Mouse (Mus musculus) liver, embryonic 11.5 days (tissue): ENCODE measurements around the gene Dnah14. TPM values are rescaled to one million over a fixed set of nuclear protein-coding genes. Genes with fewer than 3 reads are reported as not detected.

ENCODE experiments used
- ATAC-seq: fragments of 200-750 bp; cut with Nextera tagmentation; replicated peaks from 2 replicates; pipeline ENCODE4 v1.8.0; 2017; ENCODE audit warnings: moderate number of reproducible peaks, mild to moderate bottlenecking, moderate TSS enrichment, moderate library complexity; ENCODE audit not compliant: low FRiP score
- DNase-seq: peaks from one replicate; pipeline ENCODE4 v3.0.0-alpha.2; 2017; ENCODE audit warnings: low spot score
- H3K27ac ChIP-seq: fragments of 300-500 bp; sonication (generic); 2 replicates; pipeline ENCODE4 v1.5.1; 2014; ENCODE audit warnings: mild to moderate bottlenecking, low read depth, low read length, control low read depth
- H3K27me3 ChIP-seq: fragments of 300-500 bp; sonication (generic); replicated peaks from 2 replicates; pipeline ENCODE4 v1.6.1; 2014; ENCODE audit warnings: low read length, mixed read lengths; ENCODE audit not compliant: control insufficient read depth, insufficient read depth
- H3K36me3 ChIP-seq: fragments of 300-500 bp; sonication (generic); 2 replicates; pipeline ENCODE4 v1.6.1; 2014; ENCODE audit warnings: mild to moderate bottlenecking, low read length, moderate library complexity, mixed read lengths; ENCODE audit not compliant: control insufficient read depth, insufficient read depth
- H3K4me1 ChIP-seq: fragments of 300-500 bp; sonication (generic); replicated peaks from 2 replicates; pipeline ENCODE4 v1.6.1; 2014; ENCODE audit warnings: low read length, mixed read lengths; ENCODE audit not compliant: control insufficient read depth, insufficient read depth
- H3K4me2 ChIP-seq: fragments of 300-500 bp; sonication (generic); 2 replicates; pipeline ENCODE4 v1.6.1; 2014; ENCODE audit warnings: mild to moderate bottlenecking, control low read depth, moderate library complexity
- H3K4me3 ChIP-seq: fragments of 300-500 bp; sonication (generic); 2 replicates; pipeline ENCODE4 v1.5.1; 2014; ENCODE audit warnings: low read depth, low read length, control low read depth
- H3K9ac ChIP-seq: fragments of 300-500 bp; sonication (generic); 2 replicates; pipeline ENCODE4 v1.6.1; 2014; ENCODE audit warnings: low read depth, low read length, control low read depth
- H3K9me3 ChIP-seq: fragments of 300-500 bp; sonication (generic); 2 replicates; pipeline ENCODE4 v1.6.1; 2016; ENCODE audit warnings: low read length, inconsistent platforms, mixed read lengths; ENCODE audit not compliant: control insufficient read depth
- WGBS: fragments of 180-500 bp; shearing (Covaris S2); extraction: QIAGEN DNeasy Blood & Tissue Kit; methylation state at CpG from one replicate; pipeline ENCODE4 v1.1.7; 2014; 5-methylcytosine and 5-hydroxymethylcytosine counted together
- polyA plus RNA-seq: library from polyadenylated mRNA; unstranded; fragments of >200 nt; fragmentation: Nextera tagmentation; extraction: Ambion mirVana; gene quantifications from 2 replicates; pipeline ENCODE4 v1.2.1, GENCODE M21; 2014

The Dnah14 gene
- polyA plus RNA-seq, 1 experiment from 2014 or later = 2.9 TPM

DNA sequence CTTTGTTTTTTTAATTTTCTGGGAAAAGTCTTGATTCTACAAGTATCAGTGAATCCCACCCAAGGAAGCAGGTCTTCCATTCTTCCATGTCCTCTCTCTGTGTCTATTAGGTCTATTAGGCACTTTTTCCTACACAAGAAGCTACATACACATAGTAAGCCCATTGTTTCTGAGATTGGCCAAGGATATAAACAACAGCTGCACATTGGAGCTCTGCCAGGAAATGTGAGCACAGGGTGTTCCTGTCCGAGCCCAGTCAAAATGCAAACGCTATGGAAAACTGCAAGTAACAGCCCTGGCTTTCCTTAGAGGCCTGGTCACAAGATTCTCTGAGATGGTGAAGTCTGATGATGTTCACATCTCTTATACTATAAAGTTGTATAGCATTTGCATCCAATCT, 217.2 kb downstream of the Dnah14 start:
- no peak for DNase-seq

DNA sequence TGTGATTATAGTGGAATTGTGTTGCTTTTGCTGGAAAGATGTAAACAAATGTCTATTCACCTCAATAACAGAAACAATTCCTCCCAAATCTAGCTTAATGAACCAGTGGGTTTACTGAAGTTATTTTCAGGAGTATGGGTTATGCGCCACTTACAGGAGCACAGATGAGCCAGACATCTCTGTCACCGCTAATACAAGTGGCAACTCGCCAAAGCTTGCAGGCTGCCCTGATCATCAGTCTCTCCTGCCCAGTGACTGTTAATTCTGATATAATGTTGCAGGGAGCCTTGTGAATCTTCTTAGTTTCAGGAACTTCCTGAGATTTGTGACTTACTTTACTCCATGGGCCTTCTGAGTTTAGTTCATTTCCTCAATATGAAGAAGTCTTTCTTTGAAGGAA, 223.6 kb downstream of the Dnah14 start:
- WGBS = 86% methylated on average over 3 of the region's 3 CpGs
- H3K4me3 ChIP-seq = no peak overlapping the region
- no peaks in the 10 kb centered on the region for H3K4me1 ChIP-seq
- no peak overlapping the region for H3K4me2 ChIP-seq
- H3K36me3 ChIP-seq = no peaks in the 10 kb centered on the region
- no peak for DNase-seq
- no peaks in the 10 kb centered on the region for H3K9me3 ChIP-seq
- no peak overlapping the region for H3K9ac ChIP-seq
- no peak overlapping the region for H3K27ac ChIP-seq
- ATAC-seq = no peak
- no peaks in the 10 kb centered on the region for H3K27me3 ChIP-seq

More for the DNA sequence above, 217.2 kb downstream of the Dnah14 start:
- H3K27ac ChIP-seq = no peak overlapping the region
- WGBS = 63% methylated on average over 2 of the region's 2 CpGs
- no peak overlapping the region for H3K4me3 ChIP-seq
- no peaks in the 10 kb centered on the region for H3K36me3 ChIP-seq
- no peak overlapping the region for H3K4me2 ChIP-seq
- no peak for ATAC-seq
- no peak overlapping the region for H3K9ac ChIP-seq
- H3K4me1 ChIP-seq = no peaks in the 10 kb centered on the region
- H3K27me3 ChIP-seq = no peaks in the 10 kb centered on the region
- H3K9me3 ChIP-seq = no peaks in the 10 kb centered on the region

DNA sequence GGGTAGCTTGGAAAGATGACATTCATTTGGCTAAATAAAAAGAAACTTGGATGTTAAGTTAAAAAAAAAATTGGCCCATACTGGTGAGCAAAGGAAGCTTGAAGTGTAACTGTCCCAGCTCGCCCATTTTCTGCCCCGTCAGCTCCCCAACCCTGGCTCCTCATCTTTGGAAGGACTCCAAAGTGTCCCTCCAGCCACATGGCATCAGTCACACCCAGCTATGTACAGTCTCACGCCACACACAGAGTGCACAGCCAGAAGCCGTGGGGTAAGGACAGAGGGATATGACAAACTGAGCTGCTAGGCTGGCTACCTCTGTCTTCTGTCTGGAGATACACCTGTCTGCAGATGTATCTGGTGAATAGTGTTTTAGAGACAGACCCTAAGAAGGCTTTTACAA, 224.3 kb downstream of the Dnah14 start:
- Histone ChIP-seq H3K27ac (no peak overlapping the region), H3K4me1 (no peaks in the 10 kb centered on the region), H3K36me3 (no peaks in the 10 kb centered on the region), H3K4me2 (no peak overlapping the region), H3K9me3 (no peaks in the 10 kb centered on the region), H3K27me3 (no peaks in the 10 kb centered on the region), H3K9ac (no peak overlapping the region), H3K4me3 (no peak overlapping the region)
- no peak for ATAC-seq
- 85% methylated on average over 4 of the region's 4 CpGs for WGBS
- DNase-seq = no peak

DNA sequence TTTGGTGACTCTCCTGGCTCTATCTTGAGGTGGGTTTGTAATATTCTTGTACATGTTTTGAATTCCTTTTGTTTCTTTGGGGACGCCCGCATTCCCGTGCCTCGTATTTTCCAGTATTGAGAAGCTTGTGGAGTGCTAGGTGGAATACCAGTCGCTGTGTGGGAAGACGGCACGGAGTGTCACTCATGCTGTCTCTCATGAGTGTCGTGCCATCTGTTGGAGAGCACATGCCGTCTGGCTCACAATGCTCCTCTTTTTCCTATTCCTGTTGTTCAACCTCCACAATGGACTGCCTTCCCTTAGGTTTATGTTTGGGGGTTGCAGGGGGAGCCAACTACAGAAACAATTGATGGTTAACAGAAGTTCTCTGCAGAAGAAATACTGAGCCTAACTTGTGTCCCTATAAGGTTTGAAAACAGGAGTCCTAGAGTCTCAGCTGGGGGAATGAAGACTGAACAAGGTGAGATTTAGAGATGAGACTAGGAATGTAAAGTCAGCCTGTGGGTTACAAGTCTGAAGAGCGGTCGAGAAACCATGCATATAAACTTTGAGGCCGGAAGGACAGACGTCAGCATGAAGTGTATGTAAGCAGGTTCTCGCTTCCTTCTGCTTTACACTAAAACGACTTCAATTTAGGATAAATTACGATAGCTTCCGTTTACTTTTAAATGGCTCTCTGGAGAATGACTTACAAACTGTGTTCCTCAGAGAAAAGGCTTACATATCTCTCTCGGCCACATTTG, 235.3 kb downstream of the Dnah14 start:
- H3K27ac ChIP-seq = no peak overlapping the region
- no peaks in the 10 kb centered on the region for H3K27me3 ChIP-seq
- no peak overlapping the region for H3K4me3 ChIP-seq
- no peaks in the 10 kb centered on the region for H3K9me3 ChIP-seq
- H3K9ac ChIP-seq = no peak overlapping the region
- ATAC-seq = no peak
- no peaks in the 10 kb centered on the region for H3K4me1 ChIP-seq
- WGBS = 88% methylated on average over 18 of the region's 18 CpGs
- H3K36me3 ChIP-seq = peaks cover 18% of the 10 kb centered on the region
- no peak overlapping the region for H3K4me2 ChIP-seq
- DNase-seq = no peak

DNA sequence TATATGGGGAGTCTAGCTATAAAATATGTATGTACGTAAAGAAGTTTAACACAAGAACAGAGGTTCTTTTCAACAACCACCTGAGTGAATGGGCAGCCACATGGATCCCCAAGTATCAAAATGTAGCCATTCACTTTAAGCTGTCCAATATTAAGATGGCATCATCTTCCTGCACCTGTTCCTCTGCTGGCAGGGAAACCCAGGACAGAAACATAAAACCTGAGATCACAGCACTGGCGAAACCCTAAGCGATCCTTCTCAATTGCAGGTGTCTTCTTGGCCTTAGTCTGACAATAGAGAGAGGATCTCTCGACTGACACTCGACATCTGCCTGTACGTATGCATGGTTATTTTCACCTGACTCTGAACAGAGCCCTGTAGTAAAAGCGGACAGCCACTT, 250.4 kb downstream of the Dnah14 start:
- DNase-seq (no peak), ATAC-seq (no peak)
- no peak overlapping the region for H3K9ac ChIP-seq
- no peak overlapping the region for H3K4me3 ChIP-seq
- H3K36me3 ChIP-seq = peaks cover 58% of the 10 kb centered on the region
- no peaks in the 10 kb centered on the region for H3K4me1 ChIP-seq
- H3K4me2 ChIP-seq = no peak overlapping the region
- 98% methylated on average over 7 of the region's 7 CpGs for WGBS
- no peaks in the 10 kb centered on the region for H3K9me3 ChIP-seq
- H3K27me3 ChIP-seq = no peaks in the 10 kb centered on the region
- H3K27ac ChIP-seq = no peak overlapping the region

DNA sequence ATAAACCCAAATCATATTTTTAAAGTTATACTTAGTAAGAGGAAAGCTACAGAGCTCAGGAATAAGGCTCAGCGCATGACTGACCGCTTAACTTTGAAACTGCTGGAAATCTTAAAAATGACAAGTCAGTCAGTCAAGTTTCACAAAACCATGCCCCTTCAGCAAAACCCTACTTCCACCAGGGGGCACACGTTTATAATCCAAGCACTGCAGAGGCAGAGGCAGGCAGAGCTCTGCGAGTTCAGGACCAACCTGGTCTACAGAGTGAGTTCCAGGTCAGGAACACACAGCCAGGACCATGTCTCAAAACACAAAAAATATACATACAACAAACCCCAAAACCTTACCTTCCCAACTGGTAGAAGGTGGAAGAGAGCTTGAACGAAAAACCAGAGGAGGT, 252.0 kb downstream of the Dnah14 start:
- Histone ChIP-seq H3K36me3 (peaks cover 54% of the 10 kb centered on the region), H3K4me3 (no peak overlapping the region), H3K4me1 (no peaks in the 10 kb centered on the region), H3K27ac (no peak overlapping the region), H3K9me3 (no peaks in the 10 kb centered on the region), H3K4me2 (no peak overlapping the region), H3K9ac (no peak overlapping the region), H3K27me3 (no peaks in the 10 kb centered on the region)
- ATAC-seq (no peak), DNase-seq (no peak)
- WGBS = 89% methylated on average over 5 of the region's 5 CpGs

DNA sequence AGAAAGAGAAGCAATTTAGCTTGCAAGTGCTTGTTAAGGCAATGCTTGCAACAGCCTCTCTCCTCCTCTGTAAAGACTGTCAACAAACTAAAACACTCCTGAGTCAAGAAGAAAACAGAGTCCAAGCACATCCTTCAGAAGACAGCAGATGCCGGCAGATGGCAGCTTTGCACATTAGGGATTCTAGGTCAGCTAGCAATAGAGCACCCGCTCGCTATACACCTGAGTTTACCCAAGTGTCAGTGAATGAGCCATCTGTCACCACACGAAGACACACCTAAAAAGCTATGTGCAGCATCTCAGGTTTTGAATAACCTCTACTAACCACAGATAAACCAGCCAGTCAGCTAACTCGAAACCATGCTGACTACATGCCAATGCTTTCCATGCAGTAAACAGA, 256.4 kb downstream of the Dnah14 start:
- H3K9me3 ChIP-seq = no peaks in the 10 kb centered on the region
- H3K27me3 ChIP-seq = no peaks in the 10 kb centered on the region
- no peak overlapping the region for H3K4me3 ChIP-seq
- no peak overlapping the region for H3K27ac ChIP-seq
- DNase-seq = no peak
- H3K36me3 ChIP-seq = peaks cover 63% of the 10 kb centered on the region
- H3K9ac ChIP-seq = no peak overlapping the region
- H3K4me2 ChIP-seq = no peak overlapping the region
- 91% methylated on average over 5 of the region's 5 CpGs for WGBS
- no peaks in the 10 kb centered on the region for H3K4me1 ChIP-seq
- ATAC-seq = no peak

DNA sequence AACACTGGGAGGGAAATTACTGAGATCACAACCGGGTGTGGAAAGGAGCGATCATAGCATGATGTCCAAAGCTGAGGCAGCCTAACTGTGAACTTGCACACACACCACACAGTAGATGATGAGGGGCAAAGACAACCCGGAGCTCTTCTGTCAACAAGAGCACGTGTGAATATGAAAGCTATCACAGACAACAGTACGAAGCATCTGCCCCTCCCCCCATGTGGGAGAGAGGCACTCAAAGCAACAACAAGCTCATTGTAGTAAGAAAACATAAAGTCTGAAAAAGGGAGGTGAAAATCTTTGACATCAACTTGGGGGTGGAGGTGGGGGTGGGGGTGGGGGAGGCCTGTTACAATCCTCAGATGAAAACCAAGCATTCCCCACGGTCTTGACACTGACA, 256.8 kb downstream of the Dnah14 start:
- no peak overlapping the region for H3K9ac ChIP-seq
- H3K27me3 ChIP-seq = no peaks in the 10 kb centered on the region
- no peaks in the 10 kb centered on the region; the same call in 1 of the 2 replicates for H3K4me1 ChIP-seq
- no peak overlapping the region for H3K4me2 ChIP-seq
- peaks cover 61% of the 10 kb centered on the region for H3K36me3 ChIP-seq
- WGBS = 88% methylated on average over 6 of the region's 6 CpGs
- no peak for ATAC-seq
- no peak overlapping the region for H3K4me3 ChIP-seq
- no peak overlapping the region for H3K27ac ChIP-seq
- DNase-seq = no peak
- no peaks in the 10 kb centered on the region for H3K9me3 ChIP-seq

DNA sequence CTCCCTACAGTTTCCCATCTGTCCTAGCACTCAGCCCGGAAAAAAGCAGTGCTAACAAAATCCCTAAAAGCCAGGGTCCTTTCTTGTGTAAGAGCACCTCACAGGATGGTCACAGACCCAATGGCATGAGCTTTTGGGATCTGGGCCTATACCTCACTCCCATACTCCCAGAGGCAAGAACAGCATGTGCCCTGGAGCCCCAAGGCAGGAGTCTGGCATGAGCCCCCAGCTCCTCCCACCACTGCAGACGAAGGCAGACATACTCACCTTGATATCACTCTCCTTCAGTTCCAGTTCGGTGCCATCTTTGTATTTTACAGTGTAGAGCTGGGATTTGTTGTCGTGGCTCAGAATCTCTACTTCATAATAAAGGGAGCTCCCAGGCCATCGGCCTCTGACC, 261.8 kb downstream of the Dnah14 start:
- Histone ChIP-seq H3K27me3 (no peaks in the 10 kb centered on the region), H3K9ac (no peak overlapping the region), H3K9me3 (no peaks in the 10 kb centered on the region), H3K36me3 (peaks cover 34% of the 10 kb centered on the region), H3K4me1 (peaks cover 23% of the 10 kb centered on the region), H3K4me3 (no peak overlapping the region), H3K4me2 (no peak overlapping the region), H3K27ac (no peak overlapping the region)
- no peak for ATAC-seq
- 84% methylated on average over 5 of the region's 5 CpGs for WGBS
- DNase-seq = no peak
